Mouse (Mus musculus): Measurements from ENCODE around the gene Pde4c. TPM values are rescaled to one million over a fixed set of nuclear protein-coding genes. Genes with fewer than 3 reads are reported as not detected.

Gene Pde4c
- polyA plus RNA-seq, 1 experiment from 2014 or later: 1.4 TPM

DNA sequence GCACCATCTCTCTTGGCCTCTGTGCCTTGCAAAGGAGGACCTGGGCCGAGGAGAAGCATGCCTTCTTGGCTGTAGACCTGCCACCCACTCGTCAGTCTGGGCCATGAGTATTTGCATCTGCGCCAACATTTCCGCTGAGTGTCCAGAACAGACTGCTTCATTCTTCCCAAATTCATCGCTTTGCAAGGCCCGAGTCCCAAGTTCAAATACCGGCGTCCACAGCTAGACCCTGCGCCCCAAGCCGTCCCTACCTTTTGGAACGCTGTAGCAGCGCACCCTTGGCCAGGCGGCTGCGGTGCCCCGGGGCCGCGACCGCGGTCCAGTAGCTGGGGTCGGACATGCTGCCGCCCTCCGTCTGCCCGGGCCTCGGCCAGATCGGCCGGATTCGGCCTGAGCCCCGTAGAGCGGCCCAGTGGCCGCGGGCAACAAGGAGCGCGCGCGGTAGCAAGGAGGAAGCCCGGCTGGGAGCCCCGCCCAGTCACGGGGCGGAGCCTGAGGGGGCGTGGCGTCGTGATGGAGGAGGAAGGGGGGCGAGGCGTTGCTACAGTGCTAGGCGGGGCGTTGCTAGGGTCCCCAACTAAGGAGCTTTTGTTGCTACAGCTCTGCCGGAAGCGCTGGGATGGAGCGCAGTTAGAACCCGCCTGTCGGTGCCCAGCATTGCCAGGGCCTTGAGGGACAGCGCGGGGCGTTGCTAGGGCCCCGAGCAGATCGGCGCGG, 68.6 kb downstream of the Pde4c start:
- Histone ChIP-seq H3K4me1 (replicated peaks) (peaks cover 85% of the 10 kb centered on the region), H3K36me3 (replicated peaks) (peaks cover 28% of the 10 kb centered on the region), H3K4me3 (replicated peaks) (peak overlapping the region; percentile 72), H3K27ac (replicated peaks) (peak overlapping the region; percentile 80), H3K27me3 (peaks cover 36% of the 10 kb centered on the region), H3K4me2 (peak overlapping the region; percentile 93), H3K9ac (peak overlapping the region; percentile 89), H3K9me3 (replicated peaks) (peaks cover 3% of the 10 kb centered on the region; the same call in 1 of the 2 replicates)
- peak; percentile 39 for ATAC-seq (ENCODE audit: insufficient read depth)
- under 1% methylated on average over 58 of the region's 58 CpGs for WGBS (ENCODE audit: insufficient replicate concordance)

DNA sequence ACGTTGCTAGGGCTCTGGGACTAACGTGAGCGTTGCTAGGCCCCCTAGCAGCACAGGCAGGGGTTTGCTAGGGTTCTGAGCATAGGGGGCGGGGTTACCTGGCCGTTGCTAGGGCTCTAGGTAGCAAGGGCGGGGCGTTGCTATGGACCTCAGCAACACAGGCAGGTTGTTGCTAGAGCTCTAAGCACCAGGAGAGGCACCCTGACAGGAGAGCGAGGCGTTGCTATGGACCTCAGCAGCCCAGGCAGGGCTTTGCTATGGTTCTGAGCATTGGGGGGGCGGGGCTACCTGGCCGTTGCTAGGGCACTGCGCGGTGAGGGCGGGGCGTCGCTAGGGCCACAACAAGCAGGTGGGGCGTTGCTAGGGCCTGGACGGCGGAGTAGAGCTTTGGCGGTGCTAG, 69.2 kb downstream of the Pde4c start:
- H3K27ac ChIP-seq (replicated peaks): peak overlapping the region; percentile 45; the same call in 1 of the 2 replicates
- peaks cover 23% of the 10 kb centered on the region for H3K36me3 ChIP-seq (replicated peaks)
- H3K4me1 ChIP-seq (replicated peaks): peaks cover 86% of the 10 kb centered on the region
- peaks cover 3% of the 10 kb centered on the region; the same call in 1 of the 2 replicates for H3K9me3 ChIP-seq (replicated peaks)
- peak; percentile 0; the same call in 1 of the 2 replicates for ATAC-seq (ENCODE audit: insufficient read depth)
- H3K4me2 ChIP-seq: peak overlapping the region; percentile 93
- H3K4me3 ChIP-seq (replicated peaks): peak overlapping the region; percentile 72
- peaks cover 42% of the 10 kb centered on the region for H3K27me3 ChIP-seq
- WGBS (ENCODE audit: insufficient replicate concordance): 1% methylated on average over 20 of the region's 20 CpGs
- no peak overlapping the region for H3K9ac ChIP-seq

DNA sequence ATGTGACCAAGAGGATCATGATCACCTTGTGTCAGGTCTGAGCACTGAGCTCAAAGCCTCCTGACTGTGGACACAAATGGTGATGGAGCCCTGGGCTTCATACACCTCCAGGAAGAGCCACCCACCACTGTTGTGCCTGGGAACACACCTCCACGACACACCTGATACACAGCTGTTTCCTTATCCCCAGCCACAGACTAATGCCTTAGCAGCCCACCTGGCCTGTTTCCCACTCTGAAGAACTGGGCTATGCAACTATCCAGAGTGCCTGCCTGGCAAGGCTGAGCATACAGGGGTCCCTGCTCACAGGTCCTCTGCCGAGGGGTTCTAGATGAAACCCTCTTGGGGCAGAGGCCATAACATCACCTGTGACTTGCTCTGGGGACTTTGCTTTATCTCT, 70.7 kb downstream of the Pde4c start:
- H3K4me2 ChIP-seq: no peak overlapping the region
- WGBS (ENCODE audit: insufficient replicate concordance): 60% methylated on average over 2 of the region's 2 CpGs
- H3K36me3 ChIP-seq (replicated peaks): peaks cover 8% of the 10 kb centered on the region
- peaks cover 3% of the 10 kb centered on the region; the same call in 1 of the 2 replicates for H3K9me3 ChIP-seq (replicated peaks)
- no peak overlapping the region for H3K9ac ChIP-seq
- ATAC-seq (ENCODE audit: insufficient read depth): no peak
- H3K27ac ChIP-seq (replicated peaks): no peak overlapping the region
- H3K4me3 ChIP-seq (replicated peaks): no peak overlapping the region
- H3K27me3 ChIP-seq: peaks cover 57% of the 10 kb centered on the region
- H3K4me1 ChIP-seq (replicated peaks): peaks cover 80% of the 10 kb centered on the region

DNA sequence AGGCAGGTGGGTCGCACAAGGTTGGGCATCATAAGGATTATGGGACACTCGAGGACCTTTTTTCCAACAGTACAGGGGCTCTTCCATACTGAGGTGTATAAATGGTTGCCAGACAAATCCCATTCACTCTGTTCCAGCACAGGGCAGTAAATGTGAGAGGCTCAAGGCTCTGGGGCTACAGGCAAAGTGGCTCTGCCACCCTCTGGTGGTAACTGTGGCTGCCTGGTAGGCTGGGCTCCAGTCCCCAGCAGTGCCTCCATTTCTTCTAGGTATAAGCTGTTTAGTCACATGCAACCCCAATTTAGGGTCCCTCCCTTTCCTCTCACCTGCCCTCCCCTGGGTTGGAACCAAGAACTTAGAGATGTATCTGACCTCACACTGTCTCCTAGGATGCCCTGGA, 71.8 kb downstream of the Pde4c start:
- Histone ChIP-seq H3K27me3 (peaks cover 69% of the 10 kb centered on the region), H3K4me2 (no peak overlapping the region), H3K9me3 (replicated peaks) (peaks cover 3% of the 10 kb centered on the region; the same call in 1 of the 2 replicates), H3K4me1 (replicated peaks) (peaks cover 69% of the 10 kb centered on the region), H3K9ac (no peak overlapping the region), H3K27ac (replicated peaks) (no peak overlapping the region), H3K36me3 (replicated peaks) (no peaks in the 10 kb centered on the region), H3K4me3 (replicated peaks) (no peak overlapping the region)
- 62% methylated on average over 2 of the region's 2 CpGs for WGBS (ENCODE audit: insufficient replicate concordance)
- no peak for ATAC-seq (ENCODE audit: insufficient read depth)

DNA sequence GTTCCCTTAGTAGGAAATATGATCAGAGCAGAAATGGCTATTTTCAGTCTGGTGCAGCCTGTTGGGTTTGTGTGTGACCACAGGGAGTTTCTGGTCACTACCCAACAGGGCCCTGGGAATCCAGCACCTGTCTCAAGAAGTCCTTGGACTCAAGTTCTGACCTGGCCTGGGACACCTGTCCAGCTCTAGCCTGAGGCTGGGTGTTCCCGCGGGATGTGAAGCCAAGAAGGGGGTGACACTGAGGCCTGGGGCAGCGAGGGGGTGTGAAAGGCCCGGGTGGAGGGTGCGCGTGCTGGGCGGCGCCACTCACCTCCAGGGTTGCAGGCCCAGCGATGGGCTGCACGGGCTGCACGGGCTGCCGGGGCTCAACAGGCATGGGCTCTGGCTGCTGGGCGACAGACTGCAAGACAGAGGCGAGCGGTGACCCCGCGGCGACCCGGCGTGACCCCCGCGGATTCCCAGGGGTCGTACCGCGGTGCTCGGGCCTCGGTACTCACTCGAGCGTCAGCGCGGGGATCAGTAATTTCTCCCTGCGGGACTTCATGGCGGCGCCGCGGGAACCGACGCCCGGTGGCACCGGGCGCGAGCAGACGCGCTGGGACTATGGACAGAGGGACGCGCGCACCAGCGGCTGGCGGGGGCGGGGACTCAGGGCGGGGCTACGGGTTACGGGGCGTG, 73.0 kb downstream of the Pde4c start:
- H3K27ac ChIP-seq (replicated peaks): peak overlapping the region; percentile 39
- H3K4me1 ChIP-seq (replicated peaks): peaks cover 66% of the 10 kb centered on the region
- peak overlapping the region; percentile 63 for H3K9ac ChIP-seq
- peak overlapping the region; percentile 92 for H3K4me2 ChIP-seq
- H3K9me3 ChIP-seq (replicated peaks): peaks cover 3% of the 10 kb centered on the region; the same call in 1 of the 2 replicates
- WGBS (ENCODE audit: insufficient replicate concordance): 5% methylated on average over 54 of the region's 54 CpGs
- ATAC-seq (ENCODE audit: insufficient read depth): no peak
- peak overlapping the region; percentile 64 for H3K4me3 ChIP-seq (replicated peaks)
- H3K36me3 ChIP-seq (replicated peaks): no peaks in the 10 kb centered on the region
- H3K27me3 ChIP-seq: peaks cover 79% of the 10 kb centered on the region

DNA sequence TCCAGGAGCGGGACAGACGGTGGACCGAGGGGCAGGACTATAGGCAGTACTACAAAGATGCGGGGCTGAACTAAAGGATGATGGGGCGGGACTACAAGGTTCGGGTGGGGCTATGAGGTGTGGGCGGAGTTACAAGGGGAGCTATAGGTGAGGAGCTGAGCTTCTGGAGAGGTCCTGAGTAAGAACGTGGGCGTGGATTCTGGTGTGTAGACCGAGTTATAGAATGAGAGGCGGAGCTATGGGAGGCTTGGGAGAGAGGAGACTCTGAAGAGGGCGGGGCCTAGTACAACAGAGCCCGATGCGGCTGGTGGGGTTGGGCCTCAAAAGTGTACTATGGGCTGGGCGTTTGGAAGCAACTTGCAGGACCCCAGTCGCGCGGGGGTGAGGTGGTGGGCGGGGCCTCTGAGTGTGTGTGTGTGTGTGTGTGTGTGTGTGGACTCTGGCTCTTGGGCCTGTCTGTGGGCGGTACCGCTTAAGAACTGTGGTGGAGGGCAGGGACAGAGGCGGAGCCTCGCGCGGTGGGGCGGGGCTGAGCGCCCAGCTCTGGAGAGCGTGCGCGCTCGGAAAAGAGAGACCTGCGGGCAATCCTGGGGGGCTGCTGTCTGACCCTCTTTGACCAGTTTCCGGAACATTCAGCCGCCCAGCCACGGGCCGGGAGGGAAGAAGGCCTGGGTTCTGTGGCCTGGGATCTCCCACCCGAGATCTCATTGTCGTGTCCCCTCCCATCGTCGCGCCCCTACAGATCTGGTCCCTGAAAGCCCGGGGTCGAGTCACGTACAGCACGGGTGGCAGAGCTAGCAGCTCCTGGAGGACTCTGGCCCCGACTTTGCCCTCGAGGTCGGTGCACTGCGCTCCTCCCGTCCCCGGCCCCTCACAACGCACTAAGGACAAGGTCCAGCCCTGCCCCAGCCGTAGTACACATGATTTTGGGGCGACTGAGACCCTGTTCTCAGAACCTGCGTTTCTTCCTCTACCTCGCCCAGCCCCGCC, 73.9 kb downstream of the Pde4c start:
- peak overlapping the region; percentile 58; the same call in 1 of the 2 replicates for H3K27ac ChIP-seq (replicated peaks)
- peak; percentile 82 for ATAC-seq (ENCODE audit: insufficient read depth)
- H3K27me3 ChIP-seq: peaks cover 83% of the 10 kb centered on the region
- H3K36me3 ChIP-seq (replicated peaks): no peaks in the 10 kb centered on the region
- H3K4me1 ChIP-seq (replicated peaks): peaks cover 66% of the 10 kb centered on the region
- peaks cover 2% of the 10 kb centered on the region; the same call in 1 of the 2 replicates for H3K9me3 ChIP-seq (replicated peaks)
- peak overlapping the region; percentile 63 for H3K9ac ChIP-seq
- H3K4me3 ChIP-seq (replicated peaks): peak overlapping the region; percentile 64
- H3K4me2 ChIP-seq: peak overlapping the region; percentile 92
- 1% methylated on average over 56 of the region's 57 CpGs for WGBS (ENCODE audit: insufficient replicate concordance)

DNA sequence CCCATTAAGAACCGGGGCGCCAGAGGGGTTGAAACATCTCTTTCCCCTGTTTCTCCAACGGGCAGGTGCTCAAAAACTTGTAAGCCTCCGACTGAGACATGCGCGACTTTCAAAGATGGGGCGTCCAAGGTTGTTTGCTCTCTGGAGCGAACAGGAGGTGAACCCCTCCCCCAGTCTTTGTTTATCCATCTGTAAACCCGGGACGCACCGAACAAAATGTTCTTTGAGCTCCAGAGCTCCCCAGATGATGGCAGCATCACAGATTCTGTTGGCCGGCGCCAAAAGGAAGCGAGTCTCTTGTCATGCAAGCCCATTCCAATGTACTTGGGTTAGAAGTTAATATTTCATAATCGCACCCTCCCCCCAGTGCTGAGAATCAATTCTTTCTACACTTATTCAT, 74.8 kb downstream of the Pde4c start:
- Histone ChIP-seq H3K36me3 (replicated peaks) (no peaks in the 10 kb centered on the region), H3K4me1 (replicated peaks) (peaks cover 65% of the 10 kb centered on the region), H3K9ac (no peak overlapping the region; the same call in 1 of the 2 replicates), H3K27ac (replicated peaks) (peak overlapping the region; percentile 58), H3K4me3 (replicated peaks) (peak overlapping the region; percentile 64), H3K27me3 (peaks cover 77% of the 10 kb centered on the region), H3K9me3 (replicated peaks) (no peaks in the 10 kb centered on the region), H3K4me2 (peak overlapping the region; percentile 92)
- no peak for ATAC-seq (ENCODE audit: insufficient read depth)
- WGBS (ENCODE audit: insufficient replicate concordance): 16% methylated on average over 15 of the region's 15 CpGs

DNA sequence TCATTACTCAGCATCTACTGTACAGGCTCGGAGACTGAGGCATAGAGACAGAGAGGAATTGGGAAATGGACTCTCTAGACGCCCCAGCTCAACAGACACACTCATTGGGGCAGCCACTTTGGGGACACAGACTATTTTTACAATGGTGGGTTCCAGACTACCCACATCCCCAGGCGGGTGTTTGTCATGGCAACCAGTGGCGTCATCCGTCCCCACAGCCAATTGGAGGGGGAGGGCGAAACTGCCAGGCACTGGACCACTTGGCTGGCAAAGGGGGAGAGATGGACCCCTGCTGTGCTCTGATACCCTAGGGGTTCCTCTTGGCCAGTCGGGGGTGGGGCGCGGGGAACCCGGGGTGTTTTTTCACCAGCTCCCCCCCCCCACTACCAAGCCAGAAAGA, 77.1 kb downstream of the Pde4c start:
- H3K27ac ChIP-seq (replicated peaks): no peak overlapping the region
- WGBS (ENCODE audit: insufficient replicate concordance): 56% methylated on average over 10 of the region's 10 CpGs
- no peaks in the 10 kb centered on the region for H3K36me3 ChIP-seq (replicated peaks)
- no peak for ATAC-seq (ENCODE audit: insufficient read depth)
- no peak overlapping the region for H3K4me2 ChIP-seq
- no peak overlapping the region for H3K4me3 ChIP-seq (replicated peaks)
- H3K9ac ChIP-seq: no peak overlapping the region
- no peaks in the 10 kb centered on the region for H3K9me3 ChIP-seq (replicated peaks)
- H3K27me3 ChIP-seq: peaks cover 70% of the 10 kb centered on the region
- H3K4me1 ChIP-seq (replicated peaks): peaks cover 80% of the 10 kb centered on the region
